Mouse (Mus musculus) bone marrow, adult 2 months (tissue): ENCODE data around the gene Tert.

Experiments
- CTCF ChIP-seq: fragments of 200-500 bp; IDR thresholded peaks from 2 replicates; pipeline ENCODE4 v1.5.1; 2011; ENCODE audit warnings: low read length, control low read depth; ENCODE audit not compliant: control insufficient read depth, insufficient read depth
- POLR2A ChIP-seq: fragments of 200-500 bp; IDR thresholded peaks from 2 replicates; pipeline ENCODE4 v1.6.1; 2011; ENCODE audit warnings: low read depth, mild to moderate bottlenecking, control low read depth, low read length, borderline replicate concordance; ENCODE audit not compliant: control insufficient read depth

- no peak for TF ChIP-seq POLR2A
- TF ChIP-seq CTCF = no peak
These were observed 55.5 kb downstream of the Tert start for GRCm38 (mm10) chr13:73682226-73682625.
